Mouse (Mus musculus) E14TG2a.4 (cell line): ENCODE results near the gene Pnrc2.

Source experiments
- CTCF ChIP-seq: conservative IDR thresholded peaks from 2 replicates; pipeline ENCODE4 v1.5.1; 2014; ENCODE audit warnings: low read length
- NANOG ChIP-seq: IDR thresholded peaks from 2 replicates; pipeline ENCODE4 v1.6.1; 2014; ENCODE audit warnings: borderline replicate concordance, low read length, mixed read lengths

- TF ChIP-seq CTCF, result no peak
- TF ChIP-seq NANOG, result no peak
These were observed 19.2 kb upstream of the Pnrc2 start for GRCm38 (mm10) chr4:135892884-135893283.
